Comparison of ENCODE assay signal across 9 mouse cellular contexts in the genomic region with DNA sequence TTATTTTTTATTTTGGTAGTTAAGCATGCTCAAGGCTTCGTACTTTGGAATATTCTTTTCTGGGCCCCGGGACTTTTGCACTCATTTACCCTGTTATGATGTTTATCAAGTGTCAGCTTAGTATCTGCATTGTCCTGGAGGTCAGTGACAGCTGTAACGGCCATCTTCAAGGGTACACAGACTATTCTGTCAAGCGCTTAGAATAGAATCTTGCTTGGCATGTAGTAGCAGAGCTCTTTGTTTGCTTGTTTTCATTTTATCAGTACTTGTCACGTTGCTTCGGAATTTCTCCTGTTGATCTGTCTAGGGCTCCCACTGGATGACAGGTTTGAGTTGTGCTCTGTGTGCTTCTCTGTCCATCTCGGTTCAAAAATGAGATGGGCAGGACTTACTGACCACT. TPM values are rescaled to one million over a fixed set of nuclear protein-coding genes. Genes with fewer than 3 reads are reported as not detected.
DNase-seq lines count a peak whose midpoint lies in the region; ATAC-seq and TF ChIP-seq lines count a peak whose summit lies in the region.
"Had no signal": no experiment of that assay in that cellular context is flagged by ENCODE, and none has a peak within 500 bp of the region (broad histone marks: within the 10 kb centered on the region; RNA-seq: fewer than 3 reads in every experiment).

No protein-coding gene starts in this region.

- peak overlapping the region; percentile 59; the same call in 1 of the 2 replicates for H3K27ac ChIP-seq in heart, embryonic 10.5 days
- H3K27ac ChIP-seq in embryonic facial prominence, embryonic 12.5 days, result no peak overlapping the region
- no peak overlapping the region for H3K27ac ChIP-seq in hindbrain, postnatal 0 days
- no peak overlapping the region for H3K27ac ChIP-seq in midbrain, embryonic 15.5 days

- ATAC-seq in embryonic facial prominence, embryonic 12.5 days (ENCODE audit: insufficient number of reproducible peaks, insufficient read depth, low FRiP score, low TSS enrichment), result no peak
- no peak for ATAC-seq in hindbrain, postnatal 0 days
- no peak for ATAC-seq in midbrain, embryonic 15.5 days (replicated peaks)
- ATAC-seq in megakaryocyte progenitor cell, adult 5-6 weeks (replicated peaks; ENCODE audit: poor library complexity), result no peak

- H3K36me3 ChIP-seq in heart, embryonic 10.5 days, result peaks cover 46% of the 10 kb centered on the region
- H3K36me3 ChIP-seq in embryonic facial prominence, embryonic 12.5 days, result peaks cover 44% of the 10 kb centered on the region
- H3K36me3 ChIP-seq in hindbrain, postnatal 0 days (ENCODE audit: insufficient read depth, low read length), result peaks cover 41% of the 10 kb centered on the region
- peaks cover 26% of the 10 kb centered on the region for H3K36me3 ChIP-seq in midbrain, embryonic 15.5 days (replicated peaks)

- no peak for TF ChIP-seq CTCF in hindbrain, postnatal 0 days (IDR thresholded peaks at IDR 0.05; ENCODE audit: low read depth)

- DNase-seq in heart, embryonic 10.5 days (ENCODE audit: low spot score), result no peak
- no peak for DNase-seq in heart, postnatal 4 days
- no peak for DNase-seq in hindbrain, postnatal 0 days (ENCODE audit: low spot score)
- DNase-seq in thymus, postnatal 0 days (ENCODE audit: low spot score), result no peak
- no peak for DNase-seq in kidney, adult 9 months

- no peaks in the 10 kb centered on the region for H3K9me3 ChIP-seq in heart, embryonic 10.5 days
- no peaks in the 10 kb centered on the region for H3K9me3 ChIP-seq in embryonic facial prominence, embryonic 12.5 days
- no peaks in the 10 kb centered on the region for H3K9me3 ChIP-seq in hindbrain, postnatal 0 days (ENCODE audit: low read length)
- no peaks in the 10 kb centered on the region for H3K9me3 ChIP-seq in midbrain, embryonic 15.5 days

- H3K27me3 ChIP-seq in heart, embryonic 10.5 days (ENCODE audit: insufficient read depth, poor library complexity, severe bottlenecking), result no peaks in the 10 kb centered on the region
- no peaks in the 10 kb centered on the region for H3K27me3 ChIP-seq in embryonic facial prominence, embryonic 12.5 days
- H3K27me3 ChIP-seq in hindbrain, postnatal 0 days (ENCODE audit: insufficient read depth, low read length), result no peaks in the 10 kb centered on the region
- no peaks in the 10 kb centered on the region for H3K27me3 ChIP-seq in midbrain, embryonic 15.5 days (replicated peaks)

- WGBS in heart, embryonic 10.5 days, result 52% methylated on average over 7 of the region's 7 CpGs
- WGBS in embryonic facial prominence, embryonic 12.5 days, result 87% methylated on average over 7 of the region's 7 CpGs
- WGBS in hindbrain, postnatal 0 days, result 82% methylated on average over 7 of the region's 7 CpGs
- WGBS in midbrain, embryonic 15.5 days, result 82% methylated on average over 7 of the region's 7 CpGs

- H3K4me3 ChIP-seq in heart, embryonic 10.5 days, result peak overlapping the region; percentile 93
- H3K4me3 ChIP-seq in embryonic facial prominence, embryonic 12.5 days, result peak overlapping the region; percentile 91; the same call in 1 of the 2 replicates
- no peak overlapping the region; the same call in 1 of the 2 replicates for H3K4me3 ChIP-seq in hindbrain, postnatal 0 days (ENCODE audit: low read length)
- no peak overlapping the region for H3K4me3 ChIP-seq in midbrain, embryonic 15.5 days

- peak overlapping the region; percentile 80 for H3K4me2 ChIP-seq in embryonic facial prominence, embryonic 12.5 days (replicated peaks)
- H3K4me2 ChIP-seq in hindbrain, postnatal 0 days (ENCODE audit: low read depth, low read length), result peak overlapping the region; percentile 90
- peak overlapping the region; percentile 66 for H3K4me2 ChIP-seq in midbrain, embryonic 15.5 days

- peak overlapping the region; percentile 94 for H3K9ac ChIP-seq in embryonic facial prominence, embryonic 12.5 days
- H3K9ac ChIP-seq in hindbrain, postnatal 0 days (replicated peaks; ENCODE audit: low read length), result peak overlapping the region; percentile 94
- 0 out of 2 replicates have a peak overlapping the region, but pooled peaks have one; percentile 77 for H3K9ac ChIP-seq in midbrain, embryonic 15.5 days

- peaks cover 22% of the 10 kb centered on the region for H3K4me1 ChIP-seq in heart, embryonic 10.5 days
- peaks cover 12% of the 10 kb centered on the region for H3K4me1 ChIP-seq in embryonic facial prominence, embryonic 12.5 days
- peaks cover 13% of the 10 kb centered on the region; the same call in 1 of the 2 replicates for H3K4me1 ChIP-seq in hindbrain, postnatal 0 days (ENCODE audit: insufficient read depth, low read length)
- H3K4me1 ChIP-seq in midbrain, embryonic 15.5 days, result peaks cover 25% of the 10 kb centered on the region

RNA-seq across cellular contexts. Expression of gene Prpf19, which starts 1.8 kb away (rescaled TPM):
- polyA plus RNA-seq in heart, embryonic 10.5 days (2016; fragmentation: Nextera tagmentation; extraction: Ambion mirVana), result 21.3 and 48.5 TPM in 2 replicates
- 100 to 1,000 TPM; 214 to 232 TPM for total RNA-seq in heart, postnatal 4 days (2021)
- polyA plus RNA-seq in embryonic facial prominence, embryonic 12.5 days (2016; fragmentation: Nextera tagmentation; extraction: Ambion mirVana), result 41.5 and 42.1 TPM in 2 replicates
- total RNA-seq in hindbrain, postnatal 0 days (2014; rRNA removed), result 351 and 368 TPM in 2 replicates
- polyA plus RNA-seq in hindbrain, postnatal 0 days (2015; fragmentation: Nextera tagmentation; extraction: Ambion mirVana), result 37.5 and 40.3 TPM in 2 replicates
- 44.5 and 47.5 TPM in 2 replicates for polyA plus RNA-seq in midbrain, embryonic 15.5 days (2015; fragmentation: Nextera tagmentation; extraction: Ambion mirVana)
- total RNA-seq in megakaryocyte progenitor cell, adult 5-6 weeks (2015), result 70.5 and 77.5 TPM in 2 replicates
- 159 and 191 TPM in 2 replicates for total RNA-seq in megakaryocyte progenitor cell, adult 5-6 weeks (2017)
- 31.6 and 34.9 TPM in 2 replicates for polyA plus RNA-seq in thymus, postnatal 0 days (2015; fragmentation: Nextera tagmentation; extraction: Ambion mirVana)

RNA-seq across cellular contexts. Expression of gene Tmem109, which starts 15.0 kb away (rescaled TPM):
- polyA plus RNA-seq in heart, embryonic 10.5 days (2016; fragmentation: Nextera tagmentation; extraction: Ambion mirVana), result 67.8 and 68.2 TPM in 2 replicates
- 100 to 1,000 TPM; 100 to 104 TPM for total RNA-seq in heart, postnatal 4 days (2021)
- 73.2 and 75.8 TPM in 2 replicates for polyA plus RNA-seq in embryonic facial prominence, embryonic 12.5 days (2016; fragmentation: Nextera tagmentation; extraction: Ambion mirVana)
- total RNA-seq in hindbrain, postnatal 0 days (2014; rRNA removed), result 25.3 and 27.9 TPM in 2 replicates
- 35.1 and 37.4 TPM in 2 replicates for polyA plus RNA-seq in hindbrain, postnatal 0 days (2015; fragmentation: Nextera tagmentation; extraction: Ambion mirVana)
- polyA plus RNA-seq in midbrain, embryonic 15.5 days (2015; fragmentation: Nextera tagmentation; extraction: Ambion mirVana), result 46.2 and 48.4 TPM in 2 replicates
- total RNA-seq in megakaryocyte progenitor cell, adult 5-6 weeks (2015), result 14.9 and 16.5 TPM in 2 replicates
- total RNA-seq in megakaryocyte progenitor cell, adult 5-6 weeks (2017), result 13.2 and 17.8 TPM in 2 replicates
- polyA plus RNA-seq in thymus, postnatal 0 days (2015; fragmentation: Nextera tagmentation; extraction: Ambion mirVana), result 35.2 and 41.6 TPM in 2 replicates

RNA-seq across cellular contexts. Expression of gene Zp1, which starts 23.6 kb away (rescaled TPM):
- not detected in 2 replicates for polyA plus RNA-seq in heart, embryonic 10.5 days (2016; fragmentation: Nextera tagmentation; extraction: Ambion mirVana)
- total RNA-seq in heart, postnatal 4 days (2021), result not detected
- polyA plus RNA-seq in embryonic facial prominence, embryonic 12.5 days (2016; fragmentation: Nextera tagmentation; extraction: Ambion mirVana), result 0.10 TPM in 1 of 2 replicates, not detected in the other
- total RNA-seq in hindbrain, postnatal 0 days (2014; rRNA removed), result 1.2 TPM in 1 of 2 replicates, not detected in the other
- polyA plus RNA-seq in hindbrain, postnatal 0 days (2015; fragmentation: Nextera tagmentation; extraction: Ambion mirVana), result 0.50 and 0.60 TPM in 2 replicates
- 0.49 and 0.79 TPM in 2 replicates for polyA plus RNA-seq in midbrain, embryonic 15.5 days (2015; fragmentation: Nextera tagmentation; extraction: Ambion mirVana)
- not detected in 2 replicates for total RNA-seq in megakaryocyte progenitor cell, adult 5-6 weeks (2015)
- total RNA-seq in megakaryocyte progenitor cell, adult 5-6 weeks (2017), result not detected in 2 replicates
- 0.82 and 1.2 TPM in 2 replicates for polyA plus RNA-seq in thymus, postnatal 0 days (2015; fragmentation: Nextera tagmentation; extraction: Ambion mirVana)
- total RNA-seq: left cerebral cortex, postnatal 14 days had no signal

RNA-seq across cellular contexts. Expression of gene Tmem132a, which starts 27.1 kb away (rescaled TPM):
- 63.8 and 77.5 TPM in 2 replicates for polyA plus RNA-seq in heart, embryonic 10.5 days (2016; fragmentation: Nextera tagmentation; extraction: Ambion mirVana)
- 10 to 100 TPM; 52.4 to 53.4 TPM for total RNA-seq in heart, postnatal 4 days (2021)
- polyA plus RNA-seq in embryonic facial prominence, embryonic 12.5 days (2016; fragmentation: Nextera tagmentation; extraction: Ambion mirVana), result 130 and 135 TPM in 2 replicates
- 358 and 359 TPM in 2 replicates for total RNA-seq in hindbrain, postnatal 0 days (2014; rRNA removed)
- 131 and 141 TPM in 2 replicates for polyA plus RNA-seq in hindbrain, postnatal 0 days (2015; fragmentation: Nextera tagmentation; extraction: Ambion mirVana)
- 224 and 236 TPM in 2 replicates for polyA plus RNA-seq in midbrain, embryonic 15.5 days (2015; fragmentation: Nextera tagmentation; extraction: Ambion mirVana)
- 0.17 TPM in 1 of 2 replicates, not detected in the other for total RNA-seq in megakaryocyte progenitor cell, adult 5-6 weeks (2015)
- 0.30 TPM in 1 of 2 replicates, not detected in the other for total RNA-seq in megakaryocyte progenitor cell, adult 5-6 weeks (2017)
- 3.6 and 4.2 TPM in 2 replicates for polyA plus RNA-seq in thymus, postnatal 0 days (2015; fragmentation: Nextera tagmentation; extraction: Ambion mirVana)

RNA-seq across cellular contexts. Expression of gene Ptgdr2, which starts 40.1 kb away (rescaled TPM):
- polyA plus RNA-seq in heart, embryonic 10.5 days (2016; fragmentation: Nextera tagmentation; extraction: Ambion mirVana), result 0.19 and 0.30 TPM in 2 replicates
- under 1 TPM; 0.09 to 0.12 TPM for total RNA-seq in heart, postnatal 4 days (2021)
- polyA plus RNA-seq in embryonic facial prominence, embryonic 12.5 days (2016; fragmentation: Nextera tagmentation; extraction: Ambion mirVana), result 0.14 and 0.18 TPM in 2 replicates
- total RNA-seq in hindbrain, postnatal 0 days (2014; rRNA removed), result 0.47 and 1.1 TPM in 2 replicates
- 0.11 and 0.16 TPM in 2 replicates for polyA plus RNA-seq in hindbrain, postnatal 0 days (2015; fragmentation: Nextera tagmentation; extraction: Ambion mirVana)
- polyA plus RNA-seq in midbrain, embryonic 15.5 days (2015; fragmentation: Nextera tagmentation; extraction: Ambion mirVana), result 0.06 and 0.12 TPM in 2 replicates
- total RNA-seq in megakaryocyte progenitor cell, adult 5-6 weeks (2015), result 0.07 and 0.17 TPM in 2 replicates
- 0.07 TPM in 1 of 2 replicates, not detected in the other for total RNA-seq in megakaryocyte progenitor cell, adult 5-6 weeks (2017)
- 0.27 and 0.39 TPM in 2 replicates for polyA plus RNA-seq in thymus, postnatal 0 days (2015; fragmentation: Nextera tagmentation; extraction: Ambion mirVana)

Comparison
In these comparisons a context has a peak if more than half of its experiments do, and no peak if none do; other contexts are left out.
1. H3K4me3 ChIP-seq: peak in heart, embryonic 10.5 days (single experiment) and embryonic facial prominence, embryonic 12.5 days (single experiment); none in hindbrain, postnatal 0 days (single experiment) and midbrain, embryonic 15.5 days (single experiment).
2. Peak in every context shown above with its lines, with median percentiles within 50 percentile points of each other: H3K4me2 ChIP-seq and H3K9ac ChIP-seq.